Mouse (Mus musculus): ENCODE data around the gene Mob3b. TPM values are rescaled to one million over a fixed set of nuclear protein-coding genes. Genes with fewer than 3 reads are reported as not detected.

Mob3b gene
- total RNA-seq, 2 experiments from 2014 or later = 0.28 to 0.86 TPM

DNA sequence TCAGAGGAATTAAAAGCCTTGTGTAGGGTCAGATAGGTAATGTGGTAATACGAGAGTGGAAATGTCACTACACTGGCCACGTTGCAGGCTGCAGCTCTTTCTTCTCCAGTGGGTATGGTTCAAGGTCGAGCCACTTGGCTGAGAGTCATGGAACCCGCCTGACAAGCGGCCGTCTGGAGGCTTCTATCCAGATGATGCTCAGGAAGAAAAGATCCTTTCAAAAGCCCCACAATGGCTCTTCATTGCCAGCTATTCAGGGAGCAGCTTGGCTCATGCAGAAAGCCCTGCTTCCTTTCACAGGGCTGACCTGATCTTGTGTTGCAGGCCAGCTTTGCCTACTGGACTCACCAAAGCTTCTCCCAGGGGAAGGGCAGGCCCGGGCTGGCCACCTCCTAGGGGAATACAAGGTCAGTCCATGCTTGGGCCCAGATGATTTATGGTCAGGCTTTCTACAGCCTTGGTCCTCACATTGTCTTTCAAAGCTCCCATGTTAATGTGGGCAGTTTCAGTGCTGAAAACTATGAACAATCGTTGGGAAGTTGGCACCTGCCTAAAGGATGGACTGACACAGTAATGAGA lies 176.7 kb downstream of the Mob3b start:
- intact Hi-C loops (cut with DNase I) = no loop called here
- Histone ChIP-seq H3K27ac (no peak overlapping the region), H3K4me3 (no peak overlapping the region)
- TF ChIP-seq CTCF (IDR thresholded peaks at IDR 0.05) = no peak
- no peak for DNase-seq

DNA sequence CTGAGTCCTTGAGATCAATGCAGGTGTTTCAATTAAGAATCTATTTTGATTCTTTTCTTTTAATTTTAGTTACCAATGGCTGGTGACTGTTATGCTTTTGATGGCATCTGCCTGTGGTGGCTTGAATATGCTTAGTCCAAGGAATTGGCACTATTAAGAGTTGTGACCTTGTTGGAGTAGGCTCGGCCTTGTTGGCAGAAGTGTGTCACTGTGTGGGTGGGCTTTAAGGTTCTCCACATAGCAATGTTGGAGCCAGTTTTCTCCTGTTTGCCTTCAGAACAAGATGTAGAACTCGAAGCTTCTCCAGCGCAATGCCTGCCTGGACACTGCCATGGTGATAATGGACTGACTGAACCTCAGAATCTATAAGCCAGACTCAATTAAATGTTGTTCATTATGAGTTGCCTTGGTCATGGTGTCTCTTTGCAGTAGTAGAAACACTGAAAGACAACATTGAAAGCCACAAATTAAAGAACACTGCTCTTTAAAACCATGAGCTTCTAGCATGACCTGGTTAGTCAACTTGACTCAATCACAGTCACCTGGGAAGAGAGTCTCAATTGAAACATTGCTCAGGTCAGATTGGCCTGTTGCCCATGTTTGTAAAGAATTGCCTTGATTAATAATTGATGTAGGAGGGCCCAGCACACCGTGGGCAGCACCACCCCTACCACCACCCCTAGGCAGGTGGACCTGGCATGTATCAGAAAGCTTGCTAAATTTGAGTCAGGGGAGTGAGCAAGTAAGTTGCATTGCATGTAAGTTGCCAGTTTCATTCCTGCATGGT lies 180.2 kb downstream of the Mob3b start:
- no peak overlapping the region for H3K27ac ChIP-seq
- TF ChIP-seq CTCF (IDR thresholded peaks at IDR 0.05) = no peak
- no peak overlapping the region for H3K4me3 ChIP-seq
- intact Hi-C loops (cut with DNase I) = no loop called here
- no peak for DNase-seq

DNA sequence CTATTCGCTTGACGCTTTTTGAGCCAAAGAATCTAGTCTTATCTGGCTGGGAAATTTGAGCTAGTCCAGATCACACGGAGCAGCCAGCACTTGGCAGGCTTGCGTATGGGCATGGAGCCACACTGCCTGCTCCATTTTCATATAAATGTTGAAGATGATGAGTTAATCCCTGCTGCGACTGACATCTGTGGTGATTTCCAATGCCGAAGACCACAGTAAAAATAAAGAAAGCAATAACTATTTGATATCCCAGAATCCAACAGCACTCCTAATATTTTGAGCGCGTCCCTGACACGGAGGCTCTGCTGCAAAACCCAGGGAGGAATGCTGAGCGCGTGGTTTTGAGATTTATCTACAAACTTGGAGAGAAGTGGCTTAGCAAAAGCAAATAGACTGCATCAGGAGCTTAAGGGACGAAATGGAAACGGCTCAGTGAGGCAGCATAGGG lies 180.9 kb downstream of the Mob3b start:
- intact Hi-C loops (cut with DNase I) = no loop called here
- H3K4me3 ChIP-seq = peak overlapping the region; percentile 46
- no peak for DNase-seq
- no peak overlapping the region for H3K27ac ChIP-seq
- TF ChIP-seq CTCF (IDR thresholded peaks at IDR 0.05) = no peak

DNA sequence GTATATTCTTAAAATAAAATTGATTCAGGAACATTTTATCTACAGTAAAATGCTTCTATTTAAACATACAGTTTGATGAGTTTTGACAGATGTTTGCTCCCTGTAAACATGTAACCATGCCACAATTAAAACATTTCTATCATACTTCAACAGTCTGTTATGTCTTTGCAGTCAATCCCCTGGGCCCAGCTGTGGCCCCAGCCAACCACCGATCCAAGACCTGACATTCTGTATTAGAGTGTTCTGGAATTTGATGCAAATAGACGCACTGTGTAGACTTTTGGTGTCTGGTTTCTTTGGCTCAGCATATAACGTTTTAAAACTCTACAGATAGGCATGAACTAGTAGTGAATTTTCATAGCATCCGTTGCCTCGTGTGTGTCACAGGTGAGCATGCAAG lies 182.5 kb downstream of the Mob3b start:
- no peak overlapping the region for H3K4me3 ChIP-seq
- intact Hi-C loops (cut with DNase I) = no loop called here
- no peak for DNase-seq
- H3K27ac ChIP-seq = no peak overlapping the region
- no peak for TF ChIP-seq CTCF (IDR thresholded peaks at IDR 0.05)

DNA sequence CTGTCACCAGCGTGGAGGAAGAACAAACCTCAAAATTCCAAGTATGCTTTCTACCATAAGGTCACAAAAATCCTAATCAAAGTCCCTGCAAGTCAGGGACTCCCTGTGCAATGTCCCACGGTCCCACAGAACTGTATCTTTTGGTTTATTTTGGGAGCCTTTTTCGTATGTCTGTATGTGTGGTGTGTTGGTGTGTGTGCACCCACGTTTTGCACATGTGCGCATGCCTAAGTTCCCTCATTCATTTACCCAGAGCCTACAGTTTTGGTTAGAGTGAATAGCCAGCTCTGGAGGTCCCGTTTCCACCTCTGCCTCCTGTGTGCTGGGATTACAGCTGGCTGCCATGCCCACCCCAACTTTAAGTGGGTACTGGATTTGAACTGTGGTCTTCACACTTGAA lies 189.7 kb downstream of the Mob3b start:
- H3K27ac ChIP-seq = no peak overlapping the region
- no peak for DNase-seq
- intact Hi-C loops (cut with DNase I) = no loop called here
- TF ChIP-seq CTCF (IDR thresholded peaks at IDR 0.05) = no peak
- no peak overlapping the region for H3K4me3 ChIP-seq

DNA sequence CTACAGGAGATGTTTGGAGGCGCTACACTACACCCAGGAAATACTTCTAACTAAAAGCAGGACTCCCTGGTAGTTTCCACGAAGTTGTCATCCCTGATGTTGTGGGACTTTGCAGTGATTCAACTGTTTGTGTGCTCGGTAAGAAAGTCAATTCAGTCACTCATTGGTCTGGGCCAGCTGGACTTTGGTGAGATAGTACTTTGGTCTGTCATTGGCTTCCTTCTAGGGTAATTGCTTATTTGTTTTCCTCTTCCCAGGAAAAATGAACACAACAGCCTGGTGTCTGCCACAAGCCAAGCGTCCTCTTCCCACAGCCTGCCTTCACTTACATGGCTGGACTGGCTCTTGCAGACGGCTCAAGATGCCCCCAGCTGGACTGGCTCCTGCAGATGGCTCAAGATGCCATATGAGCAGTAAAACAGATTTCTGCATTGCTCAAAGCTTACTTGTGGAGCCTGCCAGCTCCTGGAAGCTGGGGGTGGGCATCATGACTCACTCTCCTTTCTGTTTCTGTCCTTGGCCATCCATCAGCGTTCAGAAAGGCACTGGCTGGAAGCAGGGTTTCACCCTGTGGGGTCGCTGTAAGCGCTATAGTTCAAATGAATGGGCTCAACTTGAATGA lies 190.8 kb downstream of the Mob3b start:
- H3K4me3 ChIP-seq = no peak overlapping the region
- no peak overlapping the region for H3K27ac ChIP-seq
- no peak for DNase-seq
- no peak for TF ChIP-seq CTCF (IDR thresholded peaks at IDR 0.05)
- intact Hi-C loops (cut with DNase I) = no loop called here

DNA sequence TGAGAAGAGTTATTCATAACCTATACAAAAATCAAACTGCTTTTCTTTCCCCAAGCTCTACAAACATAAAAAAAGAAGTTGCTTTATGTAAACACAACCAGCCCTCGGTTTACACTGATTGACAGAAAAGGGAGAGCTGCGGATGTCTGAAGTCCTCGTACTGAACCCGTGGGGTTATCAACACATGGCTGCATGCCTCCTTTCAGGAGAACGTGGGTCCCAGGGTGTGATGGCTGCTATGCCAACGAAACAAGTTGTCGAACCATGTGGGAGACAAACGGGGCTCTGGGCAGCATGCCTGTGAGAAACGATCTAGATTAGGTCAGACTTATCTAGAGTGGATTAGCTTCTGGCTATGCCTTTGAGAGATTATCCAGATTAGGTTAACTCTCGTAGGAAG lies 192.4 kb downstream of the Mob3b start:
- intact Hi-C loops (cut with DNase I) = no loop called here
- H3K27ac ChIP-seq = no peak overlapping the region
- no peak for TF ChIP-seq CTCF (IDR thresholded peaks at IDR 0.05)
- no peak overlapping the region for H3K4me3 ChIP-seq
- no peak for DNase-seq

DNA sequence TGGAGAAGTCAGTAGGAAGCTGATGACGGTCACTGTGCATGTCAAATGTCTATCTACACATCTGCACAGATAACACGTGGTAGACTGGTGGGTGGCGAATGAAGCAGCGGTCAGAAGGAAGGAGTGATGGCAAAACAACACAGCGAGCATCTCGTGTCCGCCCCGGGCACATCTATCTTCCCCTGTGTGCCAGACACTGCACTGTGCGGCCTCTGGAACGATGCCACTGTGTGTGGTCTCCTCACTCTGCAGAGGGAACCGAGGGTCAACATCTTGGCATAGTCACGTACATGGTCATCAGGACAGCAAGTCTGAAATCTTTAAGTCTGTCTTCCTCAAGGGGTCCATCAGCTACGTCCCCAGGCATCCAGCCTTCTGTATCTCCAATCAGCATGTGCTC lies 193.3 kb downstream of the Mob3b start:
- intact Hi-C loops (cut with DNase I) = no loop called here
- TF ChIP-seq CTCF (IDR thresholded peaks at IDR 0.05) = no peak
- DNase-seq = no peak
- H3K27ac ChIP-seq = no peak overlapping the region
- no peak overlapping the region for H3K4me3 ChIP-seq

DNA sequence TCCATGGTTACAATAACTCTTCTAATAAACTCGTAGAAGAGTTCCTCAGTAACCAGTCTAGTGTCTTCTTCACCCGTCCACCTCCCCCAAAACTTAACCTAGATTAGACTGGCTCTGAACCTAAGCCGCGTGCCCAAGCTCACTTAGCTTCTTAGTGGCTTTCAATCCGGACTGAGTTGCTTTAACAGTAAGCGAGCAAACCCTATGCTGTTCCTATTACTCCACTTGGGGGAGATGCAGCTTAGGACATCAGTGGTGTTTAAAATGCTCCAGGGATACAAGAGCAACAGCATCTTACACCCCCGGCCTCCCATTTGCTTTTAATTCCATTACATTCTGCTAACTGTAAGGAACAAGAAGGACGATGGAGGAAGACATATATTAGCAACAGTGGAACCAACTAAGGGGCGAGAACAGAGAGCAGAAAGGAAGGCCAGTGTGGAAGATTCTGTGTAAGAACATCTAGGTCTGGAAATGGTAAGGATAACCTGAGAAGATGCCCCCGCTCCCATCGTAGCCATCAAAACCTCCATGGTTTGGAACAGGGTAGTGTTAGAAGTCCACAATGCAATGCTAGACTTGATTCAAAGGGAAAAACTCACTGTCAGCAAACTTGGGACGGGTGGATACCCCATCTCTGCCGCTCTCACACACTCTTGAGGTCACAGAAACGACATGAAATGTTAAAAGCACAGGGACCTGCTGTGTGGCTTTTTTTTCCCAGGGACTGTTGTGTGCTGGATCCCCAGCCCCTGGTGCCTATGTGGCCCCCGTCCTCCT lies 196.3 kb downstream of the Mob3b start:
- Histone ChIP-seq H3K4me3 (no peak overlapping the region), H3K27ac (no peak overlapping the region)
- no peak for DNase-seq
- intact Hi-C loops (cut with DNase I) = no loop called here
- TF ChIP-seq CTCF (IDR thresholded peaks at IDR 0.05) = peak; percentile 33

DNA sequence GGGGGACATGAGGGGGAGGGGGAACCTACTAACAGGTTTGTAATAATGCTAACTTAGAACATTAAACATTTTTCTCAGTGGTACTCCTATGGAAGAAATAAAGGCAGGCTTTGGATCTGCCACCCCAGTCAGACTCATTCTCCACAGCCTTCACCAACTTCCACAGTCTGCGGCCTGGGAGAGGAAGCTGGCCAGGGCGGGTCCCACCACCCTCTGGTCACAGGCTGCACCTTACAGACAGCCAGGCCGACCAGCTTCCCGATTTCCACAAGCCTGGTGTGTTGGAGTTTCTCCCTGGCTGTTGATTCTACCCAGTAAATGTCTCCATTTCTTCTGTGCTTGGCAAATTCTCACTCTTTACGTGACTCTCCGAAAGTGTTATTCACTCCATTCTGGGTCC lies 197.8 kb downstream of the Mob3b start:
- no peak for DNase-seq
- no peak for TF ChIP-seq CTCF (IDR thresholded peaks at IDR 0.05)
- intact Hi-C loops (cut with DNase I) = loop anchor here (2.0 kb wide), 1 partner anchor 233 kb away; no protein-coding TSS in a partner anchor
- H3K4me3 ChIP-seq = no peak overlapping the region
- no peak overlapping the region for H3K27ac ChIP-seq

DNA sequence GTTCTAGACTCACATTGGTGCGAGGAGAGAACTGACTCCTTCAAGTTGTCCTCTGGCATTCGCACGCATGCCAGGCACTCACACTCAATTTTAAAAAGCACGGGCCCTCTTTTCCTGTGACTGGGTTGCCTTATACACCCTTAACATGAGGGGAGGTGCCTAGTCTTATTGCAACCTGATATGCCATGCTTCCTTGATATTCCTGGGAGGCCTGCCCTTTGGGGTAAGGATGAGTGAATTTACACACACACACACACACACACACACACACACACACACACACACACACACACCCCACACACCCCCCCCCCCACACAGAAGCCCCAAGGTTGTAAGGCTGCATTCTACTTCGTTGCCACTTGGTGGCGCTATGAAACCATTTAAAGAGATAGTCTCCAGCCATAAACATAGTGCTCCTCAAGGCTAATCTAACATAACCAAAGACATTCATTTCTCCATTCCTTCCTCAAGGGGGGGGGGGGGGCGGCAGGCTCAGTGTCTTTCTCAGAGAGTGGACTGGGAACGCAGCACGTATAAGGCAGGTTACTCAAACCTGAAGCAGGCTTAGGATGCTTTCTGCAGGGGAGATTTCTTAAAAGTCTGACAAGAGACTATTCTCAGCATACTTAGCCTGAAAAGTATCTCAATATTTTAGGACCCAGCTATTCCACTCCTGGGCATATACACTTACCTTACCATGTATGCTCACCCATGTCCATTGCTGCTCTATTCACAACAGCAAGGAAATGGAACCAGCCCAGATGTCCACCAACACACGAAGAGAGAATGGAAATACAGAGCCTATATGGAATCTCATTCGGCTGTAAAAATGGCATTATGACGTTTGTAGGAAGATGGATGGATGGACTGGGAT lies 198.9 kb downstream of the Mob3b start:
- no peak overlapping the region for H3K4me3 ChIP-seq
- no peak overlapping the region for H3K27ac ChIP-seq
- peak; percentile 57 for TF ChIP-seq CTCF (IDR thresholded peaks at IDR 0.05)
- DNase-seq = peak; percentile 44
- intact Hi-C loops (cut with DNase I) = loop anchor here (1.0 to 2.0 kb wide), 2 partner anchors 199 to 234 kb away; partner anchors contain the start of gene Mob3b

DNA sequence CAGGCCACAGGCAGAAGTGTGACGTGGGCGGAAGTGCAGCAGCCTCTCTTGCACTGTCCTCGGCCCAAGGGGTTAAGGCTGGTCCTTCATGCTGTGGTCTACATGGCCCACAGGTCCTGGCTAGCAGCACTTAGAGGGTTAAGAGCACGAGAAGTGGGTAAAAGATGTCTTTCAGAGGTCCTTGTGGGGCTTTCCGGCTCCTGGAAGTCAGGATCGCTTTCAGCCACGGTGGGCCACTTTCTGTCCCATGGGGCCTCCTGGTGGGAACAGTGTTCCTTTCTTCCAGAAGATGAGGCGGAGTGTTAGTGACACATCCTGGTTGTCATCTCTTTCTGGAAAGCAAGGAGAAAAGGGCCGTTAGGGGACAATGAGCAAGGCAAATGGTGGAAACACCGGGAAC lies 203.6 kb downstream of the Mob3b start:
- H3K4me3 ChIP-seq = no peak overlapping the region
- intact Hi-C loops (cut with DNase I) = no loop called here
- no peak for DNase-seq
- H3K27ac ChIP-seq = no peak overlapping the region
- TF ChIP-seq CTCF (IDR thresholded peaks at IDR 0.05) = no peak

Measured in gastrocnemius, adult 2 months (tissue).